Mouse (Mus musculus): ENCODE measurements around the gene Dnajb3. TPM values are rescaled to one million over a fixed set of nuclear protein-coding genes. Genes with fewer than 3 reads are reported as not detected.

Dnajb3 gene
- polyA plus RNA-seq, 1 experiment from 2014 or later, result 14.7 TPM

- no peak overlapping the region for H3K9ac ChIP-seq (ENCODE audit: low read depth, low read length)
- H3K4me2 ChIP-seq (replicated peaks; ENCODE audit: low read depth, low read length), result no peak overlapping the region
- H3K27me3 ChIP-seq (ENCODE audit: control insufficient read depth, insufficient read depth, low read length), result no peaks in the 10 kb centered on the region
- no peaks in the 10 kb centered on the region for H3K36me3 ChIP-seq (ENCODE audit: control insufficient read depth, insufficient read depth, low read length)
- WGBS, result 80% methylated on average over 6 of the region's 6 CpGs
- no peaks in the 10 kb centered on the region for H3K4me1 ChIP-seq (replicated peaks; ENCODE audit: control insufficient read depth, insufficient read depth, low read length)
- H3K9me3 ChIP-seq (ENCODE audit: control insufficient read depth, low read length), result peaks cover 90% of the 10 kb centered on the region
- H3K27ac ChIP-seq (ENCODE audit: low read depth, low read length), result no peak overlapping the region
- DNase-seq (ENCODE audit: low spot score) (no peak), ATAC-seq (ENCODE audit: low FRiP score) (no peak)
- no peak overlapping the region for H3K4me3 ChIP-seq (ENCODE audit: low read depth, low read length)
Measured at GRCm38 (mm10) chr1:88245881-88246280, 40.3 kb upstream of the Dnajb3 start.

- DNase-seq (ENCODE audit: low spot score) (no peak), ATAC-seq (ENCODE audit: low FRiP score) (no peak)
- no peak overlapping the region for H3K4me2 ChIP-seq (replicated peaks; ENCODE audit: low read depth, low read length)
- no peak overlapping the region for H3K27ac ChIP-seq (ENCODE audit: low read depth, low read length)
- WGBS, result 66% methylated on average over 5 of the region's 5 CpGs
- no peaks in the 10 kb centered on the region for H3K36me3 ChIP-seq (ENCODE audit: control insufficient read depth, insufficient read depth, low read length)
- peaks cover 90% of the 10 kb centered on the region for H3K9me3 ChIP-seq (ENCODE audit: control insufficient read depth, low read length)
- H3K4me3 ChIP-seq (ENCODE audit: low read depth, low read length), result no peak overlapping the region
- no peaks in the 10 kb centered on the region for H3K4me1 ChIP-seq (replicated peaks; ENCODE audit: control insufficient read depth, insufficient read depth, low read length)
- no peaks in the 10 kb centered on the region for H3K27me3 ChIP-seq (ENCODE audit: control insufficient read depth, insufficient read depth, low read length)
- H3K9ac ChIP-seq (ENCODE audit: low read depth, low read length), result no peak overlapping the region
Measured at GRCm38 (mm10) chr1:88243861-88244260, 38.3 kb upstream of the Dnajb3 start.

GRCm38 (mm10) chr1:88240579-88240978 is 35.0 kb upstream of the Dnajb3 start:
- H3K9me3 ChIP-seq (ENCODE audit: control insufficient read depth, low read length), result peaks cover 87% of the 10 kb centered on the region
- no peak for ATAC-seq (ENCODE audit: low FRiP score)
- WGBS, result 76% methylated on average over 4 of the region's 4 CpGs

GRCm38 (mm10) chr1:88240072-88240471 is 34.5 kb upstream of the Dnajb3 start:
- no peak for DNase-seq (ENCODE audit: low spot score)
- no peak overlapping the region for H3K27ac ChIP-seq (ENCODE audit: low read depth, low read length)
- no peaks in the 10 kb centered on the region for H3K4me1 ChIP-seq (replicated peaks; ENCODE audit: control insufficient read depth, insufficient read depth, low read length)
- ATAC-seq (ENCODE audit: low FRiP score), result no peak
- 73% methylated on average over 5 of the region's 5 CpGs for WGBS
- H3K27me3 ChIP-seq (ENCODE audit: control insufficient read depth, insufficient read depth, low read length), result no peaks in the 10 kb centered on the region
- no peak overlapping the region for H3K4me2 ChIP-seq (replicated peaks; ENCODE audit: low read depth, low read length)
- H3K4me3 ChIP-seq (ENCODE audit: low read depth, low read length), result no peak overlapping the region
- H3K9ac ChIP-seq (ENCODE audit: low read depth, low read length), result no peak overlapping the region
- peaks cover 87% of the 10 kb centered on the region for H3K9me3 ChIP-seq (ENCODE audit: control insufficient read depth, low read length)
- no peaks in the 10 kb centered on the region for H3K36me3 ChIP-seq (ENCODE audit: control insufficient read depth, insufficient read depth, low read length)

More at GRCm38 (mm10) chr1:88240579-88240978, 35.0 kb upstream of the Dnajb3 start:
- Histone ChIP-seq H3K9ac (ENCODE audit: low read depth, low read length) (no peak overlapping the region), H3K4me3 (ENCODE audit: low read depth, low read length) (no peak overlapping the region), H3K27me3 (ENCODE audit: control insufficient read depth, insufficient read depth, low read length) (no peaks in the 10 kb centered on the region), H3K4me1 (replicated peaks; ENCODE audit: control insufficient read depth, insufficient read depth, low read length) (no peaks in the 10 kb centered on the region), H3K27ac (ENCODE audit: low read depth, low read length) (no peak overlapping the region), H3K4me2 (replicated peaks; ENCODE audit: low read depth, low read length) (no peak overlapping the region), H3K36me3 (ENCODE audit: control insufficient read depth, insufficient read depth, low read length) (no peaks in the 10 kb centered on the region)
- DNase-seq (ENCODE audit: low spot score), result no peak

- ATAC-seq (ENCODE audit: low FRiP score) (no peak), DNase-seq (ENCODE audit: low spot score) (no peak)
- no peak overlapping the region for H3K4me2 ChIP-seq (replicated peaks; ENCODE audit: low read depth, low read length)
- no peaks in the 10 kb centered on the region for H3K4me1 ChIP-seq (replicated peaks; ENCODE audit: control insufficient read depth, insufficient read depth, low read length)
- no peak overlapping the region for H3K27ac ChIP-seq (ENCODE audit: low read depth, low read length)
- no peak overlapping the region for H3K9ac ChIP-seq (ENCODE audit: low read depth, low read length)
- peaks cover 88% of the 10 kb centered on the region for H3K9me3 ChIP-seq (ENCODE audit: control insufficient read depth, low read length)
- no peaks in the 10 kb centered on the region for H3K27me3 ChIP-seq (ENCODE audit: control insufficient read depth, insufficient read depth, low read length)
- 79% methylated on average over 6 of the region's 6 CpGs for WGBS
- H3K4me3 ChIP-seq (ENCODE audit: low read depth, low read length), result no peak overlapping the region
- no peaks in the 10 kb centered on the region for H3K36me3 ChIP-seq (ENCODE audit: control insufficient read depth, insufficient read depth, low read length)
Measured at GRCm38 (mm10) chr1:88238771-88239170, 33.2 kb upstream of the Dnajb3 start.

- no peak for DNase-seq (ENCODE audit: low spot score)
- Histone ChIP-seq H3K27me3 (ENCODE audit: control insufficient read depth, insufficient read depth, low read length) (no peaks in the 10 kb centered on the region), H3K4me2 (replicated peaks; ENCODE audit: low read depth, low read length) (no peak overlapping the region), H3K36me3 (ENCODE audit: control insufficient read depth, insufficient read depth, low read length) (no peaks in the 10 kb centered on the region), H3K27ac (ENCODE audit: low read depth, low read length) (no peak overlapping the region), H3K4me1 (replicated peaks; ENCODE audit: control insufficient read depth, insufficient read depth, low read length) (no peaks in the 10 kb centered on the region), H3K9ac (ENCODE audit: low read depth, low read length) (no peak overlapping the region), H3K4me3 (ENCODE audit: low read depth, low read length) (no peak overlapping the region), H3K9me3 (ENCODE audit: control insufficient read depth, low read length) (peaks cover 90% of the 10 kb centered on the region)
- no peak for ATAC-seq (ENCODE audit: low FRiP score)
- 81% methylated on average over 5 of the region's 5 CpGs for WGBS
Measured at GRCm38 (mm10) chr1:88237311-88237710, 31.7 kb upstream of the Dnajb3 start.

GRCm38 (mm10) chr1:88235894-88236415 is 30.4 kb upstream of the Dnajb3 start:
- Histone ChIP-seq H3K4me3 (ENCODE audit: low read depth, low read length) (no peak overlapping the region), H3K27me3 (ENCODE audit: control insufficient read depth, insufficient read depth, low read length) (no peaks in the 10 kb centered on the region), H3K4me2 (replicated peaks; ENCODE audit: low read depth, low read length) (no peak overlapping the region), H3K27ac (ENCODE audit: low read depth, low read length) (no peak overlapping the region), H3K4me1 (replicated peaks; ENCODE audit: control insufficient read depth, insufficient read depth, low read length) (no peaks in the 10 kb centered on the region), H3K9me3 (ENCODE audit: control insufficient read depth, low read length) (peaks cover 95% of the 10 kb centered on the region), H3K9ac (ENCODE audit: low read depth, low read length) (no peak overlapping the region), H3K36me3 (ENCODE audit: control insufficient read depth, insufficient read depth, low read length) (no peaks in the 10 kb centered on the region)
- ATAC-seq (ENCODE audit: low FRiP score), result no peak
- DNase-seq (ENCODE audit: low spot score), result no peak
- WGBS, result 68% methylated on average over 4 of the region's 4 CpGs

- Histone ChIP-seq H3K27me3 (ENCODE audit: control insufficient read depth, insufficient read depth, low read length) (no peaks in the 10 kb centered on the region), H3K9me3 (ENCODE audit: control insufficient read depth, low read length) (peaks cover 95% of the 10 kb centered on the region), H3K4me3 (ENCODE audit: low read depth, low read length) (no peak overlapping the region), H3K9ac (ENCODE audit: low read depth, low read length) (no peak overlapping the region), H3K4me2 (replicated peaks; ENCODE audit: low read depth, low read length) (no peak overlapping the region), H3K36me3 (ENCODE audit: control insufficient read depth, insufficient read depth, low read length) (no peaks in the 10 kb centered on the region), H3K27ac (ENCODE audit: low read depth, low read length) (no peak overlapping the region), H3K4me1 (replicated peaks; ENCODE audit: control insufficient read depth, insufficient read depth, low read length) (no peaks in the 10 kb centered on the region)
- DNase-seq (ENCODE audit: low spot score), result no peak
- ATAC-seq (ENCODE audit: low FRiP score), result no peak
- 65% methylated on average over 11 of the region's 11 CpGs for WGBS
Measured at GRCm38 (mm10) chr1:88235046-88235893, 29.7 kb upstream of the Dnajb3 start.

- ATAC-seq (ENCODE audit: low FRiP score), result no peak
Measured at GRCm38 (mm10) chr1:88234646-88235045, 29.1 kb upstream of the Dnajb3 start.

More at GRCm38 (mm10) chr1:88234646-88235045, 29.1 kb upstream of the Dnajb3 start:
- 46% methylated on average over 5 of the region's 5 CpGs for WGBS
- no peak overlapping the region for H3K27ac ChIP-seq (ENCODE audit: low read depth, low read length)
- H3K4me2 ChIP-seq (replicated peaks; ENCODE audit: low read depth, low read length), result no peak overlapping the region
- no peaks in the 10 kb centered on the region for H3K27me3 ChIP-seq (ENCODE audit: control insufficient read depth, insufficient read depth, low read length)
- H3K36me3 ChIP-seq (ENCODE audit: control insufficient read depth, insufficient read depth, low read length), result no peaks in the 10 kb centered on the region
- no peaks in the 10 kb centered on the region for H3K4me1 ChIP-seq (replicated peaks; ENCODE audit: control insufficient read depth, insufficient read depth, low read length)
- H3K4me3 ChIP-seq (ENCODE audit: low read depth, low read length), result no peak overlapping the region
- H3K9ac ChIP-seq (ENCODE audit: low read depth, low read length), result no peak overlapping the region
- peaks cover 95% of the 10 kb centered on the region for H3K9me3 ChIP-seq (ENCODE audit: control insufficient read depth, low read length)
- no peak for DNase-seq (ENCODE audit: low spot score)

Measured in hindbrain, embryonic 11.5 days (tissue).